Mouse (Mus musculus): ENCODE measurements around the gene Pold2. TPM values are rescaled to one million over a fixed set of nuclear protein-coding genes. Genes with fewer than 3 reads are reported as not detected.

The Pold2 gene
- polyA plus RNA-seq, 1 experiment from 2014 or later: 102 TPM

DNA sequence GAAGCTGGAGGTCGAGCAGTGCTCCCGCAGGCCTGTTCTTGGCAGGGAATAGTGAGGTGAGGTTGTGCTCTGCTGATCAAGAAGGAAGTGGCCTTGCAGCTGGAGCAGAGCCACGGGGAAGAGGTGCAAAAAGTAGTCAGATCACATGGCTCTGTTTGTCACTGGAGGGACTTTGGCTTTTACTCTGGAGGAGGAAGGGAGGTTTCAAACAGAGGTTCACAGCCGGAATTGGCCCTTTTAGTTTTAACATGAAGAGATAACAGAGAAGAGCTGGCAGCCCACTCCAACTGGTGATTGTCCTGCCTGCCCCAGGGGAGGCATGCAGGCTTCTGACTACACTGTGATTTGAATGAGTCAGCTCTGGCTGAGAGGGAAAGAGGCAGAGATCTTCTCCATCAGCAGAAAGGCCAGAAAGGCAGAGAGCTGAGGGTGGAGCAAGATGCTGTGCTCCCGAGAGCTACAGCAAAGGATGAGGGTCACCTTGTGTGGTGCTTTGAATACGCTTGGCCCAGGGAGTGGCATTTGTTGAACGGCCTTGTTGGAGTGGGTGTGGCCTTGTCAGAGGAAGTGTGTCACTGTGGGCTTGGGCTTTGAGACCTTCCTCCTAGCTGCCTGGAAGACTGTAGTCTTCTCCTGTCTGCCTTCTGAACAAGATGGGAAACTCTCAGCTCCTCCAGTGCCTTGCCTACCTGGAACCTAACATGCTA lies 31.3 kb downstream of the Pold2 start:
- peak overlapping the region; percentile 36 for H3K27ac ChIP-seq (ENCODE audit: poor library complexity, severe bottlenecking)
- peaks cover 34% of the 10 kb centered on the region for H3K4me1 ChIP-seq (replicated peaks)
- 42% methylated on average over 7 of the region's 7 CpGs for WGBS
- H3K9me3 ChIP-seq (replicated peaks): peaks cover 23% of the 10 kb centered on the region
- no peak for ATAC-seq (ENCODE audit: insufficient number of reproducible peaks, low FRiP score)
- no peak overlapping the region for H3K4me2 ChIP-seq
- no peak overlapping the region for H3K4me3 ChIP-seq
- no peaks in the 10 kb centered on the region for H3K36me3 ChIP-seq
- H3K9ac ChIP-seq: no peak overlapping the region
- H3K27me3 ChIP-seq (replicated peaks): no peaks in the 10 kb centered on the region

DNA sequence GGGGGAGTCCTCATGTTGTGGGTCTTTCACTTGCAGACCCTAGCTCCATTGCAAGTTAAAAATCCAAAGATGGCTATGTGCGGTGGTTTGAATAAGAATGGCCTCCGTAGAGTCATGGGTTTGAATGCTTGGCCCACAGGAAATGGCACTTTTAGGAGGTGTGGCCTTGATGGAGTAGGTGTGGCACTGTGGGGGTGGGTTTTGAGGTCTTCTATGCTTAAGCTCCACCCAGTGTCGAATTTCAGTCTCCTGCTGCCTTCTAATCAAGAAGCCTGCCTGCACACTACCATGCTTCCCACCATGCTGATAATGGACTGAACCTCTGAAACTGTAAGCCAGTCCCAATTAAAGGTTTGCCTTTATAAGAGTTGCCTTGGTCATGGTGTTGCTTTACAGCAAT lies 35.0 kb downstream of the Pold2 start:
- H3K4me2 ChIP-seq: no peak overlapping the region
- no peak overlapping the region for H3K27ac ChIP-seq (ENCODE audit: poor library complexity, severe bottlenecking)
- H3K9ac ChIP-seq: no peak overlapping the region
- peaks cover 32% of the 10 kb centered on the region for H3K9me3 ChIP-seq (replicated peaks)
- H3K4me3 ChIP-seq: no peak overlapping the region
- H3K36me3 ChIP-seq: no peaks in the 10 kb centered on the region
- no peaks in the 10 kb centered on the region for H3K27me3 ChIP-seq (replicated peaks)
- peaks cover 8% of the 10 kb centered on the region; the same call in 1 of the 2 replicates for H3K4me1 ChIP-seq (replicated peaks)
- 79% methylated on average over 3 of the region's 3 CpGs for WGBS
- no peak for ATAC-seq (ENCODE audit: insufficient number of reproducible peaks, low FRiP score)

DNA sequence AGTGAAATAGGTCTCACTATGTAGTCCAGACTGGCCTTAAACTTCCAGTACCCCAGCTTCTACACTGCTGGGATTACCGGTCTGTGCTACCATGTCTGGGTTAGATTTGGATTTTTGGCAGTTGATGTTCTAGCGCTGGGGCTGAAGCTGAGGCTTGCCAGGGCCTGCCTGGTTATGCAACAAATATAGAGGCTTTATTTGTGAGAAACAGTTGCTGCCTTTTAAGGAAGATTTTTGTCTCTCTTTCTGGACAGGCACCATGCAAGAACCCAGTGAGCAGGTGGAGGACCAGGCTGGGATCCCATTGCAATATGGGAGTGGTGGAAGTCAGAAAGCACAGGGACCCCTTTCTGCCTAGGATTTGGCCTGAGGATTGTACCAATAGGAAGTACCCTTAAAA lies 36.3 kb downstream of the Pold2 start:
- no peak overlapping the region for H3K27ac ChIP-seq (ENCODE audit: poor library complexity, severe bottlenecking)
- no peak overlapping the region for H3K9ac ChIP-seq
- H3K4me3 ChIP-seq: no peak overlapping the region
- no peaks in the 10 kb centered on the region for H3K27me3 ChIP-seq (replicated peaks)
- peaks cover 6% of the 10 kb centered on the region; the same call in 1 of the 2 replicates for H3K4me1 ChIP-seq (replicated peaks)
- H3K4me2 ChIP-seq: no peak overlapping the region
- H3K9me3 ChIP-seq (replicated peaks): peaks cover 24% of the 10 kb centered on the region
- 95% methylated on average over 2 of the region's 2 CpGs for WGBS
- no peaks in the 10 kb centered on the region for H3K36me3 ChIP-seq
- no peak for ATAC-seq (ENCODE audit: insufficient number of reproducible peaks, low FRiP score)

DNA sequence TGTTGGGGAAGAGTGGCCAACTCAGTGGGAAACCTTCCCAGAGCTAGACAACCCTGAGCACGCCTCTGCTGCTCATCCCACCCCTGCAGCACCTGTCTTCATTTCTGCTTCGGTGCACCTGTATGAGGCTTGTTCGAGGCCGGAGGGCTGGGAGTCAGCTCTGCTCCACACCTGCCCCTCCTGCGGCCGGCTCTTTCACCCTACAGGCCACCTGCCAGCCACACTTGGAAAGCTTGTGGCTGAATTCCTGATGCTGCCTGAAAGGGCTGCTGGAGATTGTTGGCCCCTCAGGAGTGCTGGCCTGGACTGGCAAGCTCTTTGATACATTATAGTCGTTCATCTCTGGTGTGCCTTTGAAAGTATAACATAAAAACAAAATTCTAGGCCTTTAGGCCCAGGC lies 37.7 kb downstream of the Pold2 start:
- Histone ChIP-seq H3K9ac (no peak overlapping the region), H3K27ac (ENCODE audit: poor library complexity, severe bottlenecking) (no peak overlapping the region), H3K27me3 (replicated peaks) (no peaks in the 10 kb centered on the region), H3K36me3 (0 out of 2 replicates have a peak, but pooled peaks cover under 1% of the 10 kb centered on the region), H3K4me1 (replicated peaks) (peaks cover 9% of the 10 kb centered on the region; the same call in 1 of the 2 replicates), H3K4me2 (no peak overlapping the region), H3K4me3 (no peak overlapping the region), H3K9me3 (replicated peaks) (peaks cover 24% of the 10 kb centered on the region)
- 71% methylated on average over 7 of the region's 7 CpGs for WGBS
- ATAC-seq (ENCODE audit: insufficient number of reproducible peaks, low FRiP score): no peak

DNA sequence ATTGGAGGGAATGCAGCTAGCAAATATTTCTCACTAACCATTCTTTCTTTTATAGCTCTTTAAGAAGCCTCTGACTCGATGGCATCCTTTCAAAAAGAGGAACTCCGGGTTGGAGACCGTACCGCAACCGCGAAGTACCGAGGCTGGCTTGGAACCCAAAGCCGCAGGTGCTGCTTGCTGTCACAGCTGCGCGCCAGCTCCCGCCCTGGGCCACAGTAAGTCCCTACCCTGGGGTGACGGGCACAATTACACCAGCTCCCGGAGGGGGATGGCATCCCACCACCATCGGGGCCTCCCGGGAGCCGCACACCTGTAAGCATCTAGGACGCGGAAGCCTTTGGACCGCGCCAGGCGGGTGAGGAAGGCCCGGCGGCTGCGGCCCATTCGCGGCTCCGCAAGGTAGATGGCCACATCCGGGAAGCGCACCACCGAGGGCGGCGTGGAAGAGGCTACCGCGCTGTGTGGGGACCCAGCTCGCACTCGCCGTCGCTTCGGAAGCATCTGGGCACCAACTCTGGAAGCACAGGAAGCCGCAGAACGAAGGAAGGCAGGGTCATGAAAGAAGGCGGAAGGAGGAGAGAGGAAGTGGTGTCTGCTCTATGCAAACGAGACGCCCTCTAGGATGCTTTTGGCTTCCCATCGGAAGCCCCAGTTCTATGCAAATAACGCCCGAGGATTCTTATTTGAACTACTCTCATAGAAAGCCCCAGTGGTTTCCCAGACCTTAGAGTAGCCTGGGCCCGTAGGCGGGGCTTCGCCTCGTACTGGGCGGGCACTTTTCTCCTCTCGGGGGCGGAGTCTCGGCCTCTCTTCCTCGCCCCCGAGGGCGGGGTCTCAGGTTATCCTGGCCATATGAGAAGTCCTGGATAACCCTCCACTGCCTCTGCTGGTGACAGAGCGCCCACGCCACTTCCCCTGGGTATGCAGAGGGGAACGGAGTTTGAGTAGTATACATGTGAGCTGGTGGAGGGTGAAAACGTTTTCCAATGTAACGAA lies 40.5 kb downstream of the Pold2 start, which contains the start of gene Polm:
Gene Polm, minus strand, starts transcription at position 766 of the 996 bp plus-strand sequence.
- peaks cover 27% of the 10 kb centered on the region for H3K36me3 ChIP-seq
- H3K9me3 ChIP-seq (replicated peaks): peaks cover 12% of the 10 kb centered on the region
- peak; percentile 93 for ATAC-seq (ENCODE audit: insufficient number of reproducible peaks, low FRiP score)
- H3K27me3 ChIP-seq (replicated peaks): no peaks in the 10 kb centered on the region
- peaks cover 9% of the 10 kb centered on the region; the same call in 1 of the 2 replicates for H3K4me1 ChIP-seq (replicated peaks)
- under 1% methylated on average over 63 of the region's 63 CpGs for WGBS
- H3K27ac ChIP-seq (ENCODE audit: poor library complexity, severe bottlenecking): peak within 1 kb of the TSS; percentile 80
- peak within 1 kb of the TSS; percentile 89 for H3K4me3 ChIP-seq
- H3K9ac ChIP-seq: peak within 1 kb of the TSS; percentile 91
- H3K4me2 ChIP-seq: peak within 1 kb of the TSS; percentile 94

DNA sequence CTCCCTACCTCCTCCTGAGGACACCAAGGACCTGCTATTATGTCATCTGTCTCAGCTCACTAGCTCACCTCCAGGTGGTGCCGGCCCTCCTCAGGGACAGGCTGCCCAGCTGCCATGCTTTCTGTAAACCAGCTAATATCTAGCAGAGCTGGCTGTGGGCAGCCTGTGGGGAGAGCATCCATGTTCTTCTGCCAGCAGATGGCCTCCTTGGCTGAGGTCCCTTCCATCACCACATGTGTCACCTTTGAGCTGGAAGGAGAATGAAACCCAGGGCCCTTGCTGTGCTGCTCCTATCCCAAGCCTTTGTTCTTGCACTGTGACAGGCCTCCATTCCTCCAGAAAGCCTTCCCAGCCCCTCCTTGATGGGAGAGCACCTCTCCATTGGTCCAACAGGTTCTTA lies 42.0 kb downstream of the Pold2 start:
- Histone ChIP-seq H3K4me1 (replicated peaks) (peaks cover 12% of the 10 kb centered on the region), H3K27ac (ENCODE audit: poor library complexity, severe bottlenecking) (no peak overlapping the region), H3K9ac (no peak overlapping the region), H3K36me3 (peaks cover 42% of the 10 kb centered on the region), H3K4me3 (no peak overlapping the region), H3K27me3 (replicated peaks) (no peaks in the 10 kb centered on the region), H3K9me3 (replicated peaks) (peaks cover 3% of the 10 kb centered on the region; the same call in 1 of the 2 replicates), H3K4me2 (no peak overlapping the region)
- 59% methylated on average over 1 of the region's 1 CpGs for WGBS
- ATAC-seq (ENCODE audit: insufficient number of reproducible peaks, low FRiP score): no peak

DNA sequence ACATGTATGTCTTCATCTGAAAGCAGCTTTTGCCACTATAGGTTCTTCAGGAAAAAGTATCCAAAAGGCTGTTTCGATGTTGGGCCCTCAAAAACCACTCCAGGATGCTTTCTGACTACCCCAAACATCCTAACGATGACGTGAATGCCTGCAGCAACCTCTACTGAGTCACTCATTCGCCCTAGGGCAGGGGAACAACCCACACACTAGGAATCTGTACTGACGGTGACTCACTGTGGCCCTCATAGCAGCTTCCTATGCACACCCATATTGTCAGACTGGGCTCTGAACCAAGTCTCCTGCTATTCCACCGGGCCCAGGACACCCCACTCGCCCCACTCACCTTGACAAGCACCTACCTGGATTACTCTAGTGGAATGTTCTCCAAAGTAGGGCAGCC lies 43.0 kb downstream of the Pold2 start:
- no peak overlapping the region for H3K4me2 ChIP-seq
- 86% methylated on average over 7 of the region's 7 CpGs for WGBS
- H3K27me3 ChIP-seq (replicated peaks): no peaks in the 10 kb centered on the region
- H3K36me3 ChIP-seq: peaks cover 48% of the 10 kb centered on the region
- no peak overlapping the region for H3K4me3 ChIP-seq
- H3K9ac ChIP-seq: no peak overlapping the region
- no peak overlapping the region for H3K27ac ChIP-seq (ENCODE audit: poor library complexity, severe bottlenecking)
- ATAC-seq (ENCODE audit: insufficient number of reproducible peaks, low FRiP score): no peak
- H3K9me3 ChIP-seq (replicated peaks): no peaks in the 10 kb centered on the region
- peaks cover 18% of the 10 kb centered on the region for H3K4me1 ChIP-seq (replicated peaks)

DNA sequence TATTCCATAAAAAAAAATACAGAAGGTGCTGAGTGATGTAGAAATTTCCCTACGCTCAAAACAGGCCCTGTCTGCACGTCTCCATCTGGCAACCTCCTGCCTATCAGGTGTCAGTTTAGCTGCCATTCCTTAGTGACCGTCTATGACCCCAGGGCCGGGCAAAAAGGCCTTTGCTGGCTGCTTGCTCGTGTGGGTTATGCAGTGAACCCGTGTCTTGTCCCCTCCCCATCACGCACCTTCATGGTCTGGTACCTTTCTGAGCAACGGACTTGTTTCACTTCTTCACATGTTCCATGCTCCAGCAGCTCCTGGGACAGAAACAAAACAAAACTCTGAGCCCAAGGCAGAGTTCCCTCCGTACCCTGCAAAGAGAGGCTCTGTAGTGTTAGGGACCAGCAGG lies 43.6 kb downstream of the Pold2 start:
- Histone ChIP-seq H3K27ac (ENCODE audit: poor library complexity, severe bottlenecking) (no peak overlapping the region), H3K27me3 (replicated peaks) (no peaks in the 10 kb centered on the region), H3K4me1 (replicated peaks) (peaks cover 18% of the 10 kb centered on the region), H3K9ac (no peak overlapping the region), H3K36me3 (peaks cover 54% of the 10 kb centered on the region), H3K4me2 (no peak overlapping the region), H3K4me3 (no peak overlapping the region), H3K9me3 (replicated peaks) (no peaks in the 10 kb centered on the region)
- no peak for ATAC-seq (ENCODE audit: insufficient number of reproducible peaks, low FRiP score)
- WGBS: 77% methylated on average over 9 of the region's 9 CpGs

DNA sequence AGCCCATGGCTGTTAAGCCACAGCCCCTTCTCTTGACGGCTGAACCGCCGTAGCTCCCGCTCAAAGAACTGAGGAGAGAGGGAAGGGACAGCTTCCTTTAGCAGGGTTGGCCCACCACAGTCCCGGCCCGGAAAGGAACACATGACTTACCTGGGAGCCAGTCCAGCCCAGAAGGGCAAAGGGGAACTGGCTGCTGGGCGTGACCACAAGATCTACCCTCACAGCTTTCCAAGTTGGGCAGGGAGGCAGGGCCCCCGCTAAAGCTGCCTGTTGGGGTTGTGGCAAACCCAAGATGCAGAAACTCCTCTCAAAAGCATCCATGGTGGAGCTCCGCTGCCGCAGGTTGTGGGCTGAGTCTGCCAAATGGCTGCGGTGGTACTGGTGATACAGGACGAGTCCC lies 48.8 kb downstream of the Pold2 start:
- no peaks in the 10 kb centered on the region for H3K27me3 ChIP-seq (replicated peaks)
- 89% methylated on average over 12 of the region's 12 CpGs for WGBS
- no peak overlapping the region for H3K9ac ChIP-seq
- H3K4me1 ChIP-seq (replicated peaks): peaks cover 10% of the 10 kb centered on the region
- no peaks in the 10 kb centered on the region for H3K9me3 ChIP-seq (replicated peaks)
- H3K27ac ChIP-seq (ENCODE audit: poor library complexity, severe bottlenecking): no peak overlapping the region
- H3K4me3 ChIP-seq: no peak overlapping the region
- H3K36me3 ChIP-seq: peaks cover 65% of the 10 kb centered on the region
- no peak for ATAC-seq (ENCODE audit: insufficient number of reproducible peaks, low FRiP score)
- no peak overlapping the region for H3K4me2 ChIP-seq

DNA sequence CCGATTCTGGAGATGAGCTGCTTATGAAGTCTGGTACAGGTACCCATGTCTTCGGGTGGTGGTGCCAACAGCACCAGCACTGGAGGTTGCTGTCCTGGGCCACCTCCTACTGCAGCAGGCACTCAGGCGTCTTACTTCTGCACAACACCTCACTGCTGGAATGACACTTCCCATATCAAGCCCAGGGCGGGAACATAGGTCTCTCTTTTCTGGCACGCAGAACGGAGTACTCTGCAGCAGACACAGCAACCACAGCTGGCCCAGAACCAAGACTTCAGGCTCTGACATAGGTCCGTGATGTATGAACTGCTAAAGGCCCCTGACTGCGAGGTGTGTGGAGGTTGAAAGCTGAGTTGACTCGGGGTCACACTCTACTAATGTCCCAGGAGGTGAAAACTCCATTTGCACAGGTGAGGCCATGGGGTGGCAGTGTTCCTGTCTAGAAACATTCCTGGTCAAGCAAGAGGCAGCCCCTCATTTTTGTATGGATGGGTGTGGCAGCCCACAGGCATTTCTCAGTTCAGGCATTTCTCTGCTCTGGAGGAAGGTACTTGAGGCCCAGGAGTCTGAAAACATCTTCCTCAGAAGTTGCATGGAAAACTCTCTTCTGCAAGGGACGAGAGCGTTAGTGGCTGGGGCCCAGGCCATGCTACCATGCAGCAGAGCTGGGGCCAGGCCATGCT lies 49.4 kb downstream of the Pold2 start:
- no peak overlapping the region for H3K9ac ChIP-seq
- no peaks in the 10 kb centered on the region for H3K9me3 ChIP-seq (replicated peaks)
- 82% methylated on average over 11 of the region's 11 CpGs for WGBS
- no peak overlapping the region for H3K4me3 ChIP-seq
- no peak overlapping the region for H3K4me2 ChIP-seq
- ATAC-seq (ENCODE audit: insufficient number of reproducible peaks, low FRiP score): peak; percentile 30; the same call in 1 of the 2 replicates
- peaks cover 58% of the 10 kb centered on the region for H3K36me3 ChIP-seq
- peaks cover 10% of the 10 kb centered on the region for H3K4me1 ChIP-seq (replicated peaks)
- no peaks in the 10 kb centered on the region for H3K27me3 ChIP-seq (replicated peaks)
- H3K27ac ChIP-seq (ENCODE audit: poor library complexity, severe bottlenecking): no peak overlapping the region

DNA sequence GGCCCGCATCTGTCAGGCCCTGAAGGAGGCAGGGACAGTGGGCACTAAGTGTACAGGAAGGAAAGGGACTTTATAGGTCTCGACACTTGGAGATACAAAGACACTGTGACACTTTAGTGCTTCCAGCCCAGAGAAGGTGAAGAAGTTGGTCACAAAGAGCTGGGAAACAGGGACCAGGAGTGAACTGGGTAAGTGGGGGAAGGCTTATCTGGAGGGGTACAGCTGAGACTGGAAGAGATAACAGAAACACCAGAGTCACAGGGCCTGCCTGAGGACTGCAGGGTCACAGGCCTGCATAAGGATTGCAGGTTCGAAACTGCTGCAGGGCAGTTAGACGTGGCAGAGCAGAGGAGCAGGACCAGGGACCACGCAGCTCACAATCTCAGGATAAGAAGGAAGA lies 50.2 kb downstream of the Pold2 start:
- Histone ChIP-seq H3K9ac (no peak overlapping the region), H3K27me3 (replicated peaks) (no peaks in the 10 kb centered on the region), H3K27ac (ENCODE audit: poor library complexity, severe bottlenecking) (no peak overlapping the region), H3K4me3 (no peak overlapping the region), H3K4me2 (no peak overlapping the region), H3K9me3 (replicated peaks) (no peaks in the 10 kb centered on the region), H3K4me1 (replicated peaks) (peaks cover 10% of the 10 kb centered on the region), H3K36me3 (peaks cover 52% of the 10 kb centered on the region)
- ATAC-seq (ENCODE audit: insufficient number of reproducible peaks, low FRiP score): no peak
- 78% methylated on average over 5 of the region's 5 CpGs for WGBS
